Mouse (Mus musculus) intestine, embryonic 14.5 days (tissue): ENCODE data around the gene Prkce. TPM values are rescaled to one million over a fixed set of nuclear protein-coding genes. Genes with fewer than 3 reads are reported as not detected.

Experiments
- ATAC-seq: fragments of 200-750 bp; cut with Nextera tagmentation; replicated peaks from 2 replicates; pipeline ENCODE4 v1.8.0; 2017; ENCODE audit warnings: low read depth, moderate number of reproducible peaks, moderate TSS enrichment, moderate library complexity; ENCODE audit not compliant: low FRiP score, low TSS enrichment
- DNase-seq: peaks from one replicate; pipeline ENCODE4 v3.0.0-alpha.2; 2018; ENCODE audit warnings: low spot score
- H3K27ac ChIP-seq: fragments of 300-500 bp; sonication (generic); 2 replicates; pipeline ENCODE4 v1.5.1; 2014; ENCODE audit warnings: low read depth, mild to moderate bottlenecking, control low read depth
- H3K27me3 ChIP-seq: fragments of 300-500 bp; sonication (generic); replicated peaks from 2 replicates; pipeline ENCODE4 v1.6.1; 2014; ENCODE audit warnings: low read length, control low read depth; ENCODE audit not compliant: control insufficient read depth, insufficient read depth
- H3K36me3 ChIP-seq: fragments of 300-500 bp; sonication (generic); 2 replicates; pipeline ENCODE4 v1.6.1; 2014; ENCODE audit warnings: low read length, control low read depth; ENCODE audit not compliant: control insufficient read depth, insufficient read depth
- H3K4me1 ChIP-seq: fragments of 300-500 bp; sonication (generic); replicated peaks from 2 replicates; pipeline ENCODE4 v1.6.1; 2014; ENCODE audit warnings: low read length, control low read depth, mixed read lengths; ENCODE audit not compliant: control insufficient read depth, insufficient read depth
- H3K4me2 ChIP-seq: fragments of 300-500 bp; sonication (generic); 2 replicates; pipeline ENCODE4 v1.6.1; 2014; ENCODE audit warnings: low read length
- H3K4me3 ChIP-seq: fragments of 300-500 bp; sonication (generic); 2 replicates; pipeline ENCODE4 v1.5.1; 2014; ENCODE audit warnings: low read depth, low read length, control low read depth, mixed read lengths
- H3K9ac ChIP-seq: fragments of 300-500 bp; sonication (generic); 2 replicates; pipeline ENCODE4 v1.6.1; 2014; ENCODE audit warnings: mild to moderate bottlenecking, low read length
- H3K9me3 ChIP-seq: fragments of 300-500 bp; sonication (generic); 2 replicates; pipeline ENCODE4 v1.6.1; 2016; ENCODE audit warnings: low read length, control low read depth; ENCODE audit not compliant: control insufficient read depth
- WGBS: fragments of 180-500 bp; shearing (Covaris S2); extraction: QIAGEN DNeasy Blood & Tissue Kit; methylation state at CpG from one replicate; pipeline ENCODE4 v1.1.7; 2014; 5-methylcytosine and 5-hydroxymethylcytosine counted together
- polyA plus RNA-seq: library from polyadenylated mRNA; unstranded; fragments of >200 nt; fragmentation: Nextera tagmentation; extraction: Ambion mirVana; gene quantifications from 2 replicates; pipeline ENCODE4 v1.2.1, GENCODE M21; 2014

Gene Prkce
- polyA plus RNA-seq, 1 experiment from 2014 or later = 7.5 TPM

- Histone ChIP-seq H3K4me2 (no peak overlapping the region), H3K4me1 (peaks cover 36% of the 10 kb centered on the region), H3K9me3 (no peaks in the 10 kb centered on the region), H3K4me3 (no peak overlapping the region), H3K27ac (no peak overlapping the region), H3K36me3 (no peaks in the 10 kb centered on the region), H3K9ac (no peak overlapping the region), H3K27me3 (no peaks in the 10 kb centered on the region)
- ATAC-seq = no peak
- WGBS = 45% methylated on average over 7 of the region's 7 CpGs
- DNase-seq = no peak
Measured at GRCm38 (mm10) chr17:86324756-86325155, 157.2 kb downstream of the Prkce start.

GRCm38 (mm10) chr17:86325317-86325716, 157.7 kb downstream of the Prkce start:
- H3K4me3 ChIP-seq = no peak overlapping the region
- no peak overlapping the region for H3K9ac ChIP-seq
- H3K27ac ChIP-seq = no peak overlapping the region

GRCm38 (mm10) chr17:86327958-86328357, 160.4 kb downstream of the Prkce start:
- Histone ChIP-seq H3K36me3 (no peaks in the 10 kb centered on the region), H3K9ac (no peak overlapping the region), H3K9me3 (no peaks in the 10 kb centered on the region), H3K27me3 (no peaks in the 10 kb centered on the region), H3K27ac (no peak overlapping the region), H3K4me2 (no peak overlapping the region), H3K4me1 (peaks cover 55% of the 10 kb centered on the region), H3K4me3 (no peak overlapping the region)
- DNase-seq (no peak), ATAC-seq (no peak)
- WGBS = 80% methylated on average over 4 of the region's 4 CpGs

More at GRCm38 (mm10) chr17:86325317-86325716, 157.7 kb downstream of the Prkce start:
- Histone ChIP-seq H3K27me3 (no peaks in the 10 kb centered on the region), H3K36me3 (no peaks in the 10 kb centered on the region), H3K9me3 (no peaks in the 10 kb centered on the region), H3K4me2 (no peak overlapping the region), H3K4me1 (peaks cover 41% of the 10 kb centered on the region)
- no peak for DNase-seq
- ATAC-seq = no peak
- 67% methylated on average over 10 of the region's 10 CpGs for WGBS

GRCm38 (mm10) chr17:86329273-86330075, 161.9 kb downstream of the Prkce start:
- H3K27ac ChIP-seq = peak overlapping the region; percentile 44; the same call in 1 of the 2 replicates
- peaks cover 41% of the 10 kb centered on the region for H3K4me1 ChIP-seq
- H3K9ac ChIP-seq = no peak overlapping the region
- no peak overlapping the region for H3K4me3 ChIP-seq
- peak overlapping the region; percentile 42 for H3K4me2 ChIP-seq
- no peaks in the 10 kb centered on the region for H3K9me3 ChIP-seq
- DNase-seq = no peak
- 10% methylated on average over 16 of the region's 16 CpGs for WGBS
- no peaks in the 10 kb centered on the region for H3K27me3 ChIP-seq
- H3K36me3 ChIP-seq = no peaks in the 10 kb centered on the region
- peak; percentile 49; the same call in 1 of the 2 replicates for ATAC-seq

- peak; percentile 37 for ATAC-seq
- DNase-seq = no peak
- Histone ChIP-seq H3K27ac (peak overlapping the region; percentile 57), H3K4me1 (peaks cover 36% of the 10 kb centered on the region), H3K9ac (no peak overlapping the region), H3K4me3 (no peak overlapping the region), H3K9me3 (no peaks in the 10 kb centered on the region), H3K36me3 (no peaks in the 10 kb centered on the region), H3K27me3 (no peaks in the 10 kb centered on the region), H3K4me2 (peak overlapping the region; percentile 42; the same call in 1 of the 2 replicates)
- 39% methylated on average over 16 of the region's 16 CpGs for WGBS
Measured at GRCm38 (mm10) chr17:86330076-86330955, 162.7 kb downstream of the Prkce start.

GRCm38 (mm10) chr17:86331835-86332234, 164.2 kb downstream of the Prkce start:
- no peak for DNase-seq

GRCm38 (mm10) chr17:86334990-86335389, 167.4 kb downstream of the Prkce start:
- Histone ChIP-seq H3K9me3 (no peaks in the 10 kb centered on the region), H3K36me3 (no peaks in the 10 kb centered on the region), H3K4me2 (no peak overlapping the region), H3K4me1 (peaks cover 27% of the 10 kb centered on the region), H3K9ac (no peak overlapping the region), H3K27ac (no peak overlapping the region), H3K27me3 (no peaks in the 10 kb centered on the region), H3K4me3 (no peak overlapping the region)
- ATAC-seq (no peak), DNase-seq (no peak)
- 75% methylated on average over 4 of the region's 4 CpGs for WGBS

More at GRCm38 (mm10) chr17:86331835-86332234, 164.2 kb downstream of the Prkce start:
- ATAC-seq = no peak
- H3K36me3 ChIP-seq = no peaks in the 10 kb centered on the region
- no peak overlapping the region for H3K4me2 ChIP-seq
- no peak overlapping the region for H3K9ac ChIP-seq
- H3K4me1 ChIP-seq = peaks cover 43% of the 10 kb centered on the region
- H3K4me3 ChIP-seq = no peak overlapping the region
- WGBS = 72% methylated on average over 8 of the region's 8 CpGs
- no peaks in the 10 kb centered on the region for H3K9me3 ChIP-seq
- H3K27ac ChIP-seq = peak overlapping the region; percentile 57
- no peaks in the 10 kb centered on the region for H3K27me3 ChIP-seq

GRCm38 (mm10) chr17:86336652-86337073, 169.1 kb downstream of the Prkce start:
- 40% methylated on average over 4 of the region's 4 CpGs for WGBS
- no peak for ATAC-seq

More at GRCm38 (mm10) chr17:86336652-86337073, 169.1 kb downstream of the Prkce start:
- no peak overlapping the region for H3K27ac ChIP-seq
- H3K27me3 ChIP-seq = no peaks in the 10 kb centered on the region
- peaks cover 11% of the 10 kb centered on the region for H3K4me1 ChIP-seq
- H3K4me2 ChIP-seq = no peak overlapping the region
- DNase-seq = no peak
- no peak overlapping the region for H3K4me3 ChIP-seq
- H3K9me3 ChIP-seq = no peaks in the 10 kb centered on the region
- no peaks in the 10 kb centered on the region for H3K36me3 ChIP-seq
- H3K9ac ChIP-seq = no peak overlapping the region
